Mouse (Mus musculus): ENCODE measurements around the gene Smyd3.

The Smyd3 gene

DNA sequence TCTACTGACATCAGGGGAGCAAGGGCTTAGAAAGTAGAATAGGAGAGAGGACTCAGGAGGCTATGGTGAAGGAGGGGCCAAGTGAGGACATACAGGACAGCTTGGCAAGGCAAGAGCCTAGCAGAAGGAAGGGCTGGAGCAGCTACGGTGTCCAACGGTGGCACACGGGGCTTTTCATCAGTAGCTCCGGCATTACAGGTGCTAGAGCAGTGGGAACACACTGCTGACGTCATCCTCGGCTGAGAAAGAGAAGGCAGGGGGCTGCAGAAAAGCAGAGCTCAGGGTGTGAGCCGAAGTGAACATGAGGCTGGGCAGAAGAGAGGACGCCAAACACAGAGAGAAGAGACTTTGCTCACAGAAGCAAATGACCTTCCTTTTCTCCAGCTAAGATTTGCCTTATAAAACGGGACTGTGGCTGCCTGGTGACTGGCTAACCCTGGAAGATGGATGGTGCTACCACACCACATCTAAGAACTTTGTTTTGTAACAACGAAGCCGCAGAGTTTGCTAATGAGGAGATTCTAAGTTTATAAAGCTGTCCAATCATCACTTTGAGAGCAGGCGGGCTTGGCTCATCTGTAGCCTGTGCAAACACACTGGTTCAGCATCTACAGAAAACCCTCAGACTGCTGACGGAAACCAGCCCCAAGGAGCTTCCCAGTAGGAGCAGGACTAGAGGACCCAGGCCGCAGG, 453.1 kb downstream of the Smyd3 start:
- no peak for DNase-seq (ENCODE audit: low read depth, low spot score)

DNA sequence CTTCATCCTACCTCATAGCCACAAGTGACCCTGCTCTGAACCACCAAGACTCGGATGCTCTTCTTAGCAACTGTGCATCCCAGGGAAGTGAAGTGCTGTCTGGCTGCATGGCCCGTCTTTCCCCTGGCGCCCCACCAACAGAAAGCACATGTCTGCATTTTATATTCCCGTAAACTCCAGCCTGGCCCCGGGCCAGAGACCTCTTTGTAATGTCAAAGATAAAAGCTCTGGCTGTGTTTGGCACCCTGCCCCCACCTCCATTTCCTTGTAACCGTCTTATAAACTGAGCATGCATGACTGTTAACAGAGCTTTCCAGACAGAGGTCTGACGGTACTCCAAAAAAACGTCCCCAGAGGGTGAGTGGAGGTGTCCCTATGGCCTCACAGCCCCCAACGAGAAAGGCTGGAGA, 456.1 kb downstream of the Smyd3 start:
- no peak for DNase-seq (ENCODE audit: low read depth, low spot score)

DNA sequence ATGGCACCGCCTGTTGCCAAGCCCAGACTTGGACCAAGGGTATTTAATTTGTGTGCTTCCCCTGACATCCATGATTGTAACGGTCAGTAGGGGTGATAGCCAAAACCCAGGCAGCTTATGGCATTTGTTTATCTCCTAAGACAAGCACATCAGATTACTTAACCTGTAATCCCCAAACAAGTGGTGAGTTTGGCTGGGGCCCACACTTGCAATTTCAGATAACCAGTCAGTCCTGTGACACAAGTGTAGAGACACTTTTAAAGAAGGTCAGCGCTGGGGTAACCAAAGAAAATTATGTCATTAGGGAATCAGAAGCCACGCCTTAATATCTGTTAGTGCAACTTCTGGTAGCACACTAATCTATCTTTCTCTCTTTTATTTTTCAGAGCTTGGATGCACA, 456.8 kb downstream of the Smyd3 start:
- DNase-seq (ENCODE audit: low read depth, low spot score) = no peak

DNA sequence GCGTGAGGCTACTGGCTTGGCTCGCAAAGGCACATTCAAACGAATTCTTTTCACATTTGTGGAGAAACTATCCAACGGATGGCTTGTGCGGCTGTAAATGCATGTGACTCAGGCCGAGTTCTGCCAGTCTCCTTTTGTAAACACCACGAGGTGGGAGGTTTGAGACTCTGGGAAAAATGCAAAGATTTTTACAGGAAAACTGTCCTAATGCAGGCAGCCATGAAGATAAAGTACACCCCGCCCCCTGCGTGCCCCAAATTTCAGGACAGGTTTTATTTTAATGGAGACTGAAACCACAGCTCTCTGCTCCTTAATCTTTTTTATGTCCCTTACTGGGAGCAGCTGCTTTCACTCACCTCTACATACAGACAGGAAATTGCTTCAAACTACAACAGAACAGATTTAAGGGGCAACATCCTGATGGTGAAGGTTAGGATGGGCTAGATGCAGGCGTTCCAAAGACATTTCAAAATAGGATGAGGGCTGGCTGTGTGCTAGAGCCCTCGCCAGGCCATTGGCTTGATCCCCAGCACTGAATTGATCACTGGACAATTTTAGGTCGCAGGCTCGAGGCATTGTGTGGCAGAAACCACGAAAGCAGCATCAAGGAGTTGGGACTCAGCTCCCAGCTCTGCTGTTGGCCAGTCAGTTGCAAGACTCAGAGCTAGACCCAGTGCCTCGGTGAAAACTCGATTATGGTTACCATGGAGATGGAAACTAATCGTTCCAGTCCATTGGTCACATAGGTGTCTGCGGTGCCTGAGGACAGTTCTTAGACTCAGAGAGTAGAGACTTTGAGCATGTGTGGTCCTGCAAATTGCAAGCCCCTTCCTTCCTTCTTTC, 457.5 kb downstream of the Smyd3 start:
- no peak for DNase-seq (ENCODE audit: low read depth, low spot score)

DNA sequence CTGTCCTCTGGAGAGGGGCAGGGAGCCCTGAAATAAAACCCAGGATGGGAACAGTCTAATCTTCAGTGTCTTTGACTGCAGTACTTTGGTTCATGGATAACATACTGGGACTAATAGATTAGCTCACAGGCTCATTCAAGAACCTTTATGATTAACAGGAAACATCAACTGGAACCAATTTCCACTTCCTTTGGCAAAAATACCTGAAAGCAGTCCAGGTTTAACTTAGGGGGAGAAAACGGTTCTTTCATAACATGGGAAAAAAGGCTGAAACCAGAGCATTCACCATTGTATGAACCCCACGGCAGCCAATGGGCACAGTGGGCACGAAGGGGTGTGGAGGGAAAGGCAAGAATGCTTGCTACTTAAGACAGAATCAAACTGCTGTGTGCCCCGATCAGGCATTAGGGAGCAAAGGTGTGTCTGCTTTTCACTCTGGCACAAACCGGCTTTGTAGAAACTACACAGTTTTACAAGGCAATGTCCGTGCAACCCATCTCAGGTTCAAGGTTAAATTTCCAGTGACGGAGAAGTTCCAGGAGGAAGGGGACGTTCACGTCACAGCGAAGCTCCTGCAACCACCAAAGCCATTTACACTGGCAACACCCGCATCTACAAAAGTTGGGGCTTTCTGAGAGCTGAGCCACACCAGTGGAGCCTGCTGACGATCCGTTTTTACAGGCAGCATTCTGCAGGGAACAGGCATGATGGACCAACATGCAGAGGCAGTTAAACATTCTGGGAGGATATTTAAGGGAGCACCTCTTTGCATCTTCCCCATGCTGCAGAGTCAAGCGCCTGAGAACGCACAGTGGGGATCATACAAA, 458.3 kb downstream of the Smyd3 start:
- peak; percentile 60 for DNase-seq (ENCODE audit: low read depth, low spot score)

DNA sequence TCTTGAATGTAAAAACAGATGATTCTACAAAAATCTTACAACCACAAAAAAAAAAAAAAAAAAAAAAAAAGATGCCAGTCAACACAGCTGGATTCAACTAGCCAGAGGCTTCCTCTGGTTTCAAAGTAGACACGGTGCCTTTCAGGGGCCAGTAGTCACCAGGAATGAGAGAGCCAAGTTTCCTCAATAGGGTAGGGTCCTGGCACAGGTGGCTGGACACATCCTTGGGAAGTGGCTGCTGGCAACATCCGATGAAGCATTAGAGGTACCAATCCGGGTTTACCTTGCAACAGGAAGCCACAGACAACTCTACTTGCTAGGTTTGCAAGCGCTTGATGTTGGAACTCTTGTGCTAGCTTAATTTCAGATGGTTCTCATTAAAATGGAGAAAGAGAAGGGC, 459.2 kb downstream of the Smyd3 start:
- DNase-seq (ENCODE audit: low read depth, low spot score) = no peak

DNA sequence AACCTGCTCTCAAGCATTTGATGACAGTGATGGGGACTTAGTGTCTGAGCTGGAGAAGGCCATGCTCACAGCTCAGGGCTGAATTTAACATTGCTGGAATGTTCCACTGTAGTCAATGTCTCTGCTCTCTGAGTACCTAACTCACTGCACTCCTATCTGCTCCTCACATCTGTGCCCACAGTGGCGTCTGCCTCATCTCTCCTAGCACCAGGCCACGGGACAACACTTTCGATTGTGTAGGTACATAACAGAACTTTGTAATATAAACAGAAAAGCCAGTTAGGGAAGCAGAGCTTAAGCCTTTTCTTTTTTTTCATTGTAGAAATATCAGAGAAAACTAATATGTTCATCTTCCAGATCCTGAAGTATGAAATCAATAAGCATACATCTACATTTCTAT, 462.1 kb downstream of the Smyd3 start:
- DNase-seq (ENCODE audit: low read depth, low spot score) = no peak

DNA sequence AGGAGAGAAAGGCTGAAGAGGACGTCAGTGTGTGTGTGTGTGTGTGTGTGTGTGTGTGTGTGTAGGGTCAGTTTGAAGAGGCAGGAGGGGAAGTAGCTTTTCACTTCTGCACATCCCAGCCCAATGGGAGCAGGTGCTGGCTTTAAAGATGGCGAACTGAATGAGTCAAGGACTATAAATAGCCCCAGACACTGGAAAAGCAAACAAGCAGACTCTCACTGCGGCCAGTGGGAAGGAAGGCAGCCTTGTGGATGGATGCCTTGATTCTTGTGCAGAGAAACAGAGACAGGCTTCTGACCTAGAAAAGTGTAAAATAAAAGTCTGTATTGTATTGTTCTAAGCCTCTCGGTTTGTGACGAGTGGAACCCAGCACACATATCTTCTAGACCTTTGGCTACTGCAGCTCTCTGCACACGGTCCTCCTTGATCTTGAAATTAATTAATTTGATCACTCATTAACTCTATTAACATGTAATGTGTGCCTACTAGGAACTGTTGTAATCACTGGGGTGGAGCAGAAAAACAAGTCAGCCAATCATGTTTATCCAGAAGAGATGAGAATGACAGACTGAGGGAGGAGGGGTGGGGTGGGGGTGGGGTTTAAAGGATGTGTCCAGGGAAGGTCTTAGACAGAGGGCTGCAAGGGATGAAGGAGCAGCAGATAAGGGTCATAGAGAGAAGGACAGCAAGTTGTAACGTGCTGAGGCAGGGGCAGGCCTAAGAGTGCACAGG, 463.3 kb downstream of the Smyd3 start:
- no peak for DNase-seq (ENCODE audit: low read depth, low spot score)

DNA sequence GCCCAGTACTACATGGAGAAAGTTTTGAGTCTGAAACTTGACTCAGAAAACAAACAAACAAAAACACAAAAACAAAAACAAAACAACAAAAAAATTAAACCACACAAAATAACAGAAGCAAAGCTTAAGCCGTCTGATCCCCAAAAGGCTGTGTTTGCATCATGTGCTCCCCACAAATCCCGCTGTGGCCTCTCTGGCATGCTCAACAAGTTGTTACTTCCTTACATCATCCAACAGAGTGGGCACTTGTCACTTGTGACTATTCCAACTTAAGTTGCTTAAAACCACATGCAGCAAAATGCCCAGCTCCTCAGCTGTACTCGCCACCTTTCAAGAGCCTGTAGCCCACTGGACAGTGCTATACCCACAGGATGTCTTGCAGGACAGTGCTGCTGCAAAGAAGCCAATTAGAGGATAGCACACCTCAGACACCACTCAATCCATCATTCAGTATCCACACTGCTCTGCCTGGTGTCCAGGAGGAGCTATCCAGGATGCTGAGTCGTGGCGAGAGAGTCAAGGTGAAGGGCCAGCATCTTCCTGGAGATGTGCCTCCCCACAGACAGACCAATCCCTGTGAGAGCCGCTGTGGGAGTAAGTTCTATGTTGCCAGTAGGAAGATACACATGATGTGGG, 465.2 kb downstream of the Smyd3 start:
- DNase-seq (ENCODE audit: low read depth, low spot score) = no peak

DNA sequence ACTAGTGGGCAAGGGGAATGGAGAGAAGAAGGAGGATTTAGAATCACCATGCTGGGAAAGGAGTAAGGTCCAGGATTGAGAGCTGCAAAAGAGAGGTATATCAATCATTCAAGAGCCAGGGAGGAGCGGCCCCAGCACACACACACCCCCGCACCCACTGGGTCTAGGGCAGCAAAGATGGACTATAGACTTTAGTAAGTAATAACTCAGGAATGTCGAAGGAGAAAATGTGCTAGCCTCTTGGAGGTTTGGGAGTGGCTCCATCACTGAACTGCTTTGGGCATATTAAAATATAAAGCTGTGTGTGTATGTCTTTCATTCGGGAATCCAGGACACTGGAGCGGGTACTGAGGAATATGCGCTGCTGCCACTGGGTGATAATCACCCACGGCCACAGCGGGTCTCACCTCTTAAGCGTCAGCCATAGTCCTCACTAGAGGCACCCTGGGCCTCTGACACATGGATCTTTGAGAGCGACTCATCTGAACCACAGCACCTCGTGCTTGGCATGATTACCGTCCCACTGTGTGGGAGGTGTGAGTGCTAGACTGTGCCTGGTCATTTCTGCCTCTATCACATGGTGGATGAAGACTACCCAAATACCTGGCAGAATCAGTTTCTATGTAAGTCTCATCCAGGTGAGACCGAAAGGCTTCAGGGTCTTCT, 469.8 kb downstream of the Smyd3 start:
- no peak for DNase-seq (ENCODE audit: low read depth, low spot score)

DNA sequence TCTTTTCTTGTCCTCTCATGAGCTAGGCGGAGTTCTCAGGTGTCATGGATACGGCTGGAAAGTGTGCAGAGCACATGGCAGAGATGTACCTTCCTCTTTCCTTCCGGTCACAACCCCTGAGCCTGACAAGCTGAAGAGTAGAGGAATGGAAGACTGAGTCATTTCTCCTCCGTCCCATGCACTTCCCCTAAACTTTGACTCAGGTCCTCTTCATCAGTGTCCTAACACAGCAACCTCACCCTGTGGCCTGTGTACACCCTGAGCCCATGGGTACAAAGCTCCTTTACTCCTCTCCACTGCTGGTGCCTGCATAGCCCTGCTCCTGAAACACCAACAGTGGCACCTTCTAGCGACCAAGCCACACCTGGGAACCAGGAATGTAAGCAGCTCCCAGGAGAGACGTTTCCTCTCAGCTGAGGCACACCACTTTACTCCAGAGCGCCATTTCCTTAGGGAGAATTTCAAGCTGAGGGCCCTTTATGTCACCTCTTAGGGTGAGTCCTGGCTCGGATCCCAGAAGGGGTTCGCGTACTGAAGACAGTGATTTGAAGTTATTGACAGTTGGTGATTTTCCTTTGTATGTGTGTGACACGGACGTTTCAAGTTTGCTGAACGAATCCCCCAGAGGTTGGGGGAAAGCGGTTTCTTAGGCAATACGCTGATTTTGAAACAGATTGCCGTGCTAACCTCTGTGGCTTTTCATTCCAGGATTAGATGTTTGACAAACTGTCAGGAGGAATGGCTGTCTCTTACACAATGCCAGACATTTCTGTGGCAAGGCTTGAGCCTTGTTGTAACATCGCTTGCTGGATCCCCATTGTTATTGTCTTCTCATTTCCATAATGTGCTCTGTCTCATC, 471.8 kb downstream of the Smyd3 start:
- DNase-seq (ENCODE audit: low read depth, low spot score) = no peak

DNA sequence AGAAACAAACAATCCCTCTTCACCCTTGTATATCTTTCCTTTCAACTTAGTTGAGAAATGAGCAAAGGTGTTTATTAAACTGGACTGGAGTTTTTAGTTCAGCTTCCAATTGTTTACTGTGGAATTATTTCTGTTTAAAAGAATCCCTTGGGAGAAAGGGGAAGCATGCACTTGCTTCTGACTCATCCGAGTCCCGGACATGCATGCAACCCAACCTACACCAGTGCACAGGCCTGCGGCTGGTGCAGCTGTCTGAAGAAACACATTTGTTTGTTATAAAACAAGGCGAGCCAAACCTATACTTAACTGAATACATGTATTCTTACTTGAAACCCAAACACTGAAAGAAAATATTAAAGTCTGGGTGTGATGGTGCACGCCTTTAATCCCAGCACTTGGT, 473.7 kb downstream of the Smyd3 start:
- DNase-seq (ENCODE audit: low read depth, low spot score) = no peak

DNA sequence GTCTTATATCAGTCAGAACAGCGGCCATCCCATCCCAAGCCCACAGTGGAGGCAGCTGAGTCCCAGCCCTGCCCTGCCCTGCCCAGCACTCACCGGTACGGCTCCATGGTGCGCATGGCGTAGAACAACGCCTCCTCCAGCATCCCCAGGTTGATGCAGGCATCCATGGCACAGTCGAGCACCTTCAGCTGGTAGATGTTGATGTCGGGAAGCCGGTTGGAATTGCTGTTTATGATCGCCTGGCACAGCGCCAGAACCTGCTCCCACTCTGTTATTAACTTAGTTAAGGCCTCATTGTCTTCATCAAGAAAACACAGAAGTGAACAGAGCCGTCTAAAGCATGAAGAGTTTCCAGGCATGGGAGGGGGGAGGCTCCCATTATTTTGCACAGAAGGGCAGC, 474.2 kb downstream of the Smyd3 start:
- DNase-seq (ENCODE audit: low read depth, low spot score) = no peak

DNA sequence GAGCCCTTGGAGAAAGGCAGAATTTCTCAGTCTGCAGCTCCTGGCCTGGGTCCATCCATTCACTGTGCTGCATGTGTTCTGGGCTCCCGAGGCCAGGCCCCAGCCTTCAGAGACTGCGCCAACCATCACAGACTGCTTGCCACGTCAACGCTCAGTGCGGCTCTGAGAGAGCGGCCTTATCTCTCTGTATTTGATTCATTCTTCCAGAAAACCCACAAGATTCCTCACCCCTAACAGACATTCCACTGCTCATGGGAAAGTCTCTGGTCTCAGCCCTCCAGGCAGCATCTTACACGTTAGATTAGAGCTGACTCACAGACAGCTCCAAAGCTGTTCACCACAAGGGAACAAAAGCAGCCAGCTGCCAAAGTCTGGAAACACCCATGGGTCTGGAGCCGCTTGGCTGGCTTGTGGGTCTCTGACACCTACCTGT, 475.9 kb downstream of the Smyd3 start:
- DNase-seq (ENCODE audit: low read depth, low spot score) = no peak

DNA sequence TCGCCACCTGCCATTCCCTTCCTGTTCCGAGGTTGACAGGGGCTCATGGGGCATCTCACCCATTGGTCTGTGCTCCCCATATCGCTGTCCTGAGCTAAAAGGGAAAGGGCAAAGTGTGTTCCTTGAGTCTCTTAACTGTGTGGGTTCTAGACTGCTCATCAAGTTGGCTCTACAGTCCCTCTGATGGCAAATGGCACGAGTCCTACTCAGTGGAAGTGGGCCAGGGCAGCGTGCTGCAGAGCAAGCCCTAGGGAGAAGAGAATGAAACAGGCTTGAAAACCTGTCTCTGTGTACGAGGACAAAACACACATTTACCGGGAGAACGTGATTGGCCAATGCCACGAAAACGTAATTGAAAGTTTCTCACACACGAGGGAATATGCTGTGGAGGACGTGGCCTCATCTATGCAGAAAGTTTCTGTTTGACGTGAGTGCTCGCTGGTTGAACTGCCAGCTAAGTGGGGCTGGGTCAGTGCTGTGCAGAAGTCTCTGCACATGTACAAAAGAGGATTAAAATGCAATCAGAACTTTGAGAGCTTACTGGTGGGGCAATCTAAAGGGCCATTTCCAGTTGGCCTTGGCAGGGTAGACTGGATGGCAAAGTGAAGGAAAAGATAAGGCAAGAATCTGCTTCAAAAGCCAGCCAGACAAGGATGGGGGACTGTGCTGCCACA, 476.5 kb downstream of the Smyd3 start:
- no peak for DNase-seq (ENCODE audit: low read depth, low spot score)

DNA sequence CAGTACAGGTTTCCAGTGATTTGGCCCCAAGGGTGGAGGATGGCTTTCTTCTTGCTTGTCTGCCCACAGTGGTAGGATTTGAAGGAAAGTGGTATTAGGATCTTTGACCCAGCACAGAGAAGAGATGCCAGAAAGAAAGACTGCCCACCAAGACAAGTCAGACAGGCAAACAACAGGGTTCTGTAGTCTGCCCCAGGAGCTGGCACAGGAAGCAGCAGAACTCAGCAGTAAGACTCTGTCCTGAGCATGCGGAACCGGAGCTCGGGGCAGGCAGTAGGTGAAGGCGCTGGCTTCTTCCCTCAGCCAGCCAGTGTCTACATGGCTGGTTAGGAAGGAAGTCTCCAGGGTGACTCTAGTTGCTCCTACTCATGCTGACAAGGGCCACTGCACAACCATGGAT, 479.0 kb downstream of the Smyd3 start:
- no peak for DNase-seq (ENCODE audit: low read depth, low spot score)

DNA sequence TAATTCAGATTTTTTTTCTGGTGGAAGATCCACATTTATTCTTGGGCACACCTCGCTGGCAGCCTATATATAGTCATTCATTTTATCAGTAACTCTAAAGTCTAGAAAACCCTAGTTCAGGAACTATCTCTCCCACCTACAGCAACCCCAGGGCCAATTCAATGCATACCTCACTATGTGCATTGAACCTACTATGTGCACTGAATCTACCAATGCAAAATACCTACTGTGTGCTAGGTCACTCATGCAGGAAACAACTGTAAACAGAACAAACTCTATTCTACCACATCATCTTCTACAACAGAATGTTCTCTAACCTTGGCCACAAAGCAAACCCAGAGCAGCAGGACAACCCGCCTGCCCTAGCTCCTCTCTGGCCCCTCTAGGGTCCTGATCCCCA, 484.9 kb downstream of the Smyd3 start:
- DNase-seq (ENCODE audit: low read depth, low spot score) = no peak

DNA sequence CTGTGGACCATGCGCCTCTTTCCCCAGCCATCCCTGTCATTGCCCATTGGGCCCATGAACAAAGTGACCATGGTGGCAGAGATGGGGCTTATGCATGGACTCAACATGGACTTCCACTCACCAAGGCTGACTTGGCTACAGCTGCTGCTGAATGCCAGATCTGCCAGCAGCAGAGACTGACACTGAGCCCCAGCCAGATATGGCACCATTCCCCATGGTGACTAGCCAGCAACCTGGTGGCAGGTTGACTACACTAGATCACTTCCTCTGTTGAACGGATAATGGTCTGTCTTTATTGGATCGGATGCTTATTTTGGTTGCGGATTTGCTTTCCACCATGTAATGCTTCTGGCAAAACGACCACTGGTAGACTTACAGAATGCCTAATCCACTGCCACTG, 486.3 kb downstream of the Smyd3 start:
- no peak for DNase-seq (ENCODE audit: low read depth, low spot score)

DNA sequence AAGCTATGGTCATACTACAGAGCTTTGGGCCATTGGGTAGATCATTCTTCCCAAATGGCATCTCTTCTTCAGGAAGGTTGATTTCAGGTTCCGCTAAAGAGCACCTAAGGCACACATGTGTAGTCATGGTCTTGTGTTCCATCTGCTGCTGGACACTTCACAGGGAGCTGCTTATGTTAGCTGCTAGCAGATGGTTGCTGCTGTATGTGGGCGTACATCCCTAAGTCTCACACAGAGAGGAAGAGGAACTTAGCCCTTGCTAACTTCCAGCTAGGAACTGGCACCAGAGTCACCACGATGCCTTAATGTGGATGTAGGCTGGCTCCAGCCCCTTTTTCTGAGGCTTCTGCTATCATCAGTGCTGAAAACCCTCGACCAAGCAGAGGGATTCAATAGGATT, 491.2 kb downstream of the Smyd3 start:
- DNase-seq (ENCODE audit: low read depth, low spot score) = no peak
